Mouse (Mus musculus): ENCODE results near the gene Sult3a2. TPM values are rescaled to one million over a fixed set of nuclear protein-coding genes. Genes with fewer than 3 reads are reported as not detected.
A peak's percentile ranks its signal among the peaks of the same experiment; 100 is the strongest.
"Not testable (repeated sequence)": the region's sequence is repeated elsewhere in the genome, so short reads cannot be mapped to it uniquely, and the experiment has no call there.

The Sult3a2 gene
- total and polyA plus RNA-seq, 2 experiments = 21.5 TPM; not detected in 1

DNA sequence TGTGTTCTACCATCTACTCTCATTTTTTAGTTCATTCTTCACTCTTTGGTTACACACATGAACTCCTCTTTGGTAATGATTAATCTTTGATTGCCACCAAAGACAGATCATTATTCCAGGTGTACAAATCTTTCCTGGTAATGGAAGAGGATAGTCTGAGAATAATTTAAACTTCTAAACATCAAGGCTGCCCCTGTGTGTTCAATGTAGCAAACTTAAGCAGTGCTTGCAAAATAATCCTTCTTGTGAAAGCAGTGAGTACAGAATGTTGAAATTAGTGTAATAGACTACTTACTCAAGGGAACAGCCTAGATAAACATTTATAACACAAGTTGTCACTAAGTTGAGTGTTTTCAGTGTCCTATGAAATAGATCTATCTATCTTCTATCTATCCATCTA is 1.0 kb upstream of the Sult3a2 start:
- peak; percentile 78 for DNase-seq (ENCODE audit: extremely low read depth, low read depth, low spot score)

GRCm38 (mm10) chr10:33735251-33735650 is 51.3 kb downstream of the Sult3a2 start:
- H3K27me3 ChIP-seq (ENCODE audit: control insufficient read depth, insufficient read depth, low read length); DNase-seq (ENCODE audit: extremely low read depth, low read depth, low spot score); H3K36me3 ChIP-seq (ENCODE audit: control insufficient read depth, insufficient read depth, low read length); H3K27ac ChIP-seq (replicated peaks; ENCODE audit: insufficient read depth, low read depth, low read length); H3K9ac ChIP-seq (ENCODE audit: low read depth, low read length); H3K4me1 ChIP-seq (ENCODE audit: control insufficient read depth, insufficient read depth, low read length); H3K79me2 ChIP-seq (ENCODE audit: control insufficient read depth, insufficient read depth, low read length); H3K4me3 ChIP-seq (ENCODE audit: insufficient read depth, low read depth, low read length): not testable (repeated sequence)
- WGBS = 86% methylated on average over 7 of the region's 7 CpGs

More for the DNA sequence above, 1.0 kb upstream of the Sult3a2 start:
- H3K27ac ChIP-seq (replicated peaks; ENCODE audit: insufficient read depth, low read depth, low read length) = no peak overlapping the region
- H3K36me3 ChIP-seq (ENCODE audit: control insufficient read depth, insufficient read depth, low read length) = no peaks in the 10 kb centered on the region
- no peak overlapping the region for H3K4me3 ChIP-seq (ENCODE audit: insufficient read depth, low read depth, low read length)
- TF ChIP-seq POLR2A (IDR thresholded peaks at IDR 0.05; ENCODE audit: extremely low read depth, insufficient read depth, low read length) = no peak
- no peak for TF ChIP-seq CTCF (IDR thresholded peaks at IDR 0.05; ENCODE audit: low read depth, low read length)
- H3K79me2 ChIP-seq (ENCODE audit: control insufficient read depth, insufficient read depth, low read length) = no peaks in the 10 kb centered on the region
- H3K27me3 ChIP-seq (ENCODE audit: control insufficient read depth, insufficient read depth, low read length) = no peaks in the 10 kb centered on the region
- H3K4me1 ChIP-seq (ENCODE audit: control insufficient read depth, insufficient read depth, low read length) = peaks cover 3% of the 10 kb centered on the region
- H3K9ac ChIP-seq (ENCODE audit: low read depth, low read length) = no peak overlapping the region

DNA sequence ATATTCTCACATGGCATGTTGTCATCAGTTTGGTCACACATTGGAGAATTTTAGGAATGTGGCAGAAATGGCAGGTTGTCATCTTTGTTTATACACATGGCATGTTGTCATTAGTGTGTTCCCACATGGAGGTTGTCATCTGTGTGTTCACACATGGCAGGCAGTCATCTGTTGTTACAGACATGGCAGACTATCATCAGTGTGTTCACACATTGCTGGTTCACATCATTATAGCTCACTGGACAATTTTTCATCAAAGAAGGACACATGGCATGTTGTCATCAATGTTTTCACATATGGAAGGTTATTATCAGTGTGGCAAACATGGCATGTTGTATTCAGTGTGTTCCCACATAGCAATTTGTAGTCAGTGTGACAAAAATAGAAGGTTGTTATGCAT is 53.3 kb downstream of the Sult3a2 start:
- no peak overlapping the region for H3K9ac ChIP-seq (ENCODE audit: low read depth, low read length)
- H3K36me3 ChIP-seq (ENCODE audit: control insufficient read depth, insufficient read depth, low read length) = no peaks in the 10 kb centered on the region
- H3K79me2 ChIP-seq (ENCODE audit: control insufficient read depth, insufficient read depth, low read length) = no peaks in the 10 kb centered on the region
- no peak for TF ChIP-seq POLR2A (IDR thresholded peaks at IDR 0.05; ENCODE audit: extremely low read depth, insufficient read depth, low read length)
- TF ChIP-seq CTCF (IDR thresholded peaks at IDR 0.05; ENCODE audit: low read depth, low read length) = no peak
- H3K4me1 ChIP-seq (ENCODE audit: control insufficient read depth, insufficient read depth, low read length) = no peaks in the 10 kb centered on the region
- no peak overlapping the region for H3K4me3 ChIP-seq (ENCODE audit: insufficient read depth, low read depth, low read length)
- no peak for DNase-seq (ENCODE audit: extremely low read depth, low read depth, low spot score)
- H3K27me3 ChIP-seq (ENCODE audit: control insufficient read depth, insufficient read depth, low read length) = no peaks in the 10 kb centered on the region
- no peak overlapping the region for H3K27ac ChIP-seq (replicated peaks; ENCODE audit: insufficient read depth, low read depth, low read length)

- Histone ChIP-seq H3K27me3 (ENCODE audit: control insufficient read depth, insufficient read depth, low read length) (no peaks in the 10 kb centered on the region), H3K79me2 (ENCODE audit: control insufficient read depth, insufficient read depth, low read length) (no peaks in the 10 kb centered on the region), H3K27ac (replicated peaks; ENCODE audit: insufficient read depth, low read depth, low read length) (no peak overlapping the region), H3K4me1 (ENCODE audit: control insufficient read depth, insufficient read depth, low read length) (no peaks in the 10 kb centered on the region), H3K36me3 (ENCODE audit: control insufficient read depth, insufficient read depth, low read length) (no peaks in the 10 kb centered on the region), H3K9ac (ENCODE audit: low read depth, low read length) (no peak overlapping the region), H3K4me3 (ENCODE audit: insufficient read depth, low read depth, low read length) (no peak overlapping the region)
- TF ChIP-seq POLR2A (IDR thresholded peaks at IDR 0.05; ENCODE audit: extremely low read depth, insufficient read depth, low read length) (no peak), CTCF (IDR thresholded peaks at IDR 0.05; ENCODE audit: low read depth, low read length) (no peak)
- 82% methylated on average over 4 of the region's 4 CpGs for WGBS
- DNase-seq (ENCODE audit: extremely low read depth, low read depth, low spot score) = no peak
Measured at GRCm38 (mm10) chr10:33732409-33733185, 53.9 kb downstream of the Sult3a2 start.

GRCm38 (mm10) chr10:33723764-33724163 is 62.7 kb downstream of the Sult3a2 start:
- no peaks in the 10 kb centered on the region for H3K4me1 ChIP-seq (ENCODE audit: control insufficient read depth, insufficient read depth, low read length)
- H3K36me3 ChIP-seq (ENCODE audit: control insufficient read depth, insufficient read depth, low read length) = no peaks in the 10 kb centered on the region
- H3K4me3 ChIP-seq (ENCODE audit: insufficient read depth, low read depth, low read length) = no peak overlapping the region
- H3K27ac ChIP-seq (replicated peaks; ENCODE audit: insufficient read depth, low read depth, low read length) = no peak overlapping the region
- H3K79me2 ChIP-seq (ENCODE audit: control insufficient read depth, insufficient read depth, low read length) = no peaks in the 10 kb centered on the region
- TF ChIP-seq CTCF (IDR thresholded peaks at IDR 0.05; ENCODE audit: low read depth, low read length) (no peak), POLR2A (IDR thresholded peaks at IDR 0.05; ENCODE audit: extremely low read depth, insufficient read depth, low read length) (no peak)
- no peak overlapping the region for H3K9ac ChIP-seq (ENCODE audit: low read depth, low read length)
- no peak for DNase-seq (ENCODE audit: extremely low read depth, low read depth, low spot score)
- WGBS = 33% methylated on average over 6 of the region's 6 CpGs
- H3K27me3 ChIP-seq (ENCODE audit: control insufficient read depth, insufficient read depth, low read length) = no peaks in the 10 kb centered on the region

- H3K4me3 ChIP-seq (ENCODE audit: insufficient read depth, low read depth, low read length) = no peak overlapping the region
- 93% methylated on average over 4 of the region's 4 CpGs for WGBS
Measured at GRCm38 (mm10) chr10:33721827-33722438, 64.6 kb downstream of the Sult3a2 start.

More at GRCm38 (mm10) chr10:33721827-33722438, 64.6 kb downstream of the Sult3a2 start:
- Histone ChIP-seq H3K79me2 (ENCODE audit: control insufficient read depth, insufficient read depth, low read length) (no peaks in the 10 kb centered on the region), H3K27me3 (ENCODE audit: control insufficient read depth, insufficient read depth, low read length) (no peaks in the 10 kb centered on the region), H3K4me1 (ENCODE audit: control insufficient read depth, insufficient read depth, low read length) (no peaks in the 10 kb centered on the region), H3K36me3 (ENCODE audit: control insufficient read depth, insufficient read depth, low read length) (no peaks in the 10 kb centered on the region), H3K27ac (replicated peaks; ENCODE audit: insufficient read depth, low read depth, low read length) (no peak overlapping the region), H3K9ac (ENCODE audit: low read depth, low read length) (no peak overlapping the region)
- TF ChIP-seq CTCF (IDR thresholded peaks at IDR 0.05; ENCODE audit: low read depth, low read length) (no peak), POLR2A (IDR thresholded peaks at IDR 0.05; ENCODE audit: extremely low read depth, insufficient read depth, low read length) (no peak)
- DNase-seq (ENCODE audit: extremely low read depth, low read depth, low spot score) = no peak

Other genes starting within 250 kb of the Sult3a2 start
- gene Clvs2, start 161.9 kb downstream of the Sult3a2 start, total RNA-seq (2014; rRNA removed) = under 0.01 TPM in 1 of 2 replicates, not detected in the other
- not detected in 2 replicates for gene Clvs2, start 161.9 kb downstream of the Sult3a2 start, polyA plus RNA-seq (2012; rRNA removed)
- gene Sult3a1, start 71.0 kb upstream of the Sult3a2 start, total RNA-seq (2014; rRNA removed) = 78.9 and 564 TPM in 2 replicates
- 4.2 and 15.5 TPM in 2 replicates for gene Sult3a1, start 71.0 kb upstream of the Sult3a2 start, polyA plus RNA-seq (2012; rRNA removed)
- gene Rsph4a, start 118.4 kb upstream of the Sult3a2 start, total RNA-seq (2014; rRNA removed) = 0.27 and 1.1 TPM in 2 replicates
- 0.25 and 0.43 TPM in 2 replicates for gene Rsph4a, start 118.4 kb upstream of the Sult3a2 start, polyA plus RNA-seq (2012; rRNA removed)
- 8.0 and 10.8 TPM in 2 replicates for gene Zup1, start 164.6 kb upstream of the Sult3a2 start, total RNA-seq (2014; rRNA removed)
- 2.2 and 2.3 TPM in 2 replicates for gene Zup1, start 164.6 kb upstream of the Sult3a2 start, polyA plus RNA-seq (2012; rRNA removed)
- 31.7 and 37.5 TPM in 2 replicates for gene Rwdd1, start 232.9 kb upstream of the Sult3a2 start, total RNA-seq (2014; rRNA removed)
- 25.0 and 26.8 TPM in 2 replicates for gene Rwdd1, start 232.9 kb upstream of the Sult3a2 start, polyA plus RNA-seq (2012; rRNA removed)

Measured in liver, adult 2 months (tissue).